8 mouse cellular contexts compared by ENCODE assay signal in the genomic region with DNA sequence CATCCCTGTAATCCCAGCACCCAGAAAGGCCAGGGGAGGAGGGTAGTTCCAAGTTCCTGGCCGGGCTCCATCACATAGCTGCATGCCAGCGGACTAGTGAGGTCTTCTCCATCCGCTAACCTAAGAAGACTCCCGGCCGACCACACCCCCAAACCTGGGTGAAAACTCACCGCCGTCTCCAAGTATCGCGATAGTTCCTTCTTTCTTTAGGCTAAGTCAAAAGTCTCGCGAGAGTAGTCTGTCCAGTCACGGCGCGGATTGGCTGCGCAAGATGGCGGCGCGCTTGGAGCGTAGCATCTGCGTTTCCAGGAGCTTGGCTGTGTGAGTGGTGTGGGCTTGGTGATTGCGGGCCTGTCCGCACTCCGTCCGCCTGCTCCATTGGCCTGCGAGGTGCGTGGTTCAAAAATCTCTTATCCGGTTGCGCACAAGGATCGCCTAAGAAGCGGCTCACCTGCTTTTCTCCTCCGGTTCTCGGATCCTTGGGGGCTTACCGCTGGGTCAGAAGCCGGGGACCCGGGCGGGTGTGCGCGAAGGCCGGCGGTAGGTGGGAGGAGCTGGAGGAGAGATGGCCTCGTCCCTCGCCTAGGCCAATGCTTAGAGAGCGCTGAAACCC. TPM values are rescaled to one million over a fixed set of nuclear protein-coding genes. Genes with fewer than 3 reads are reported as not detected.
A peak's percentile ranks its signal among the peaks of the same experiment; 100 is the strongest.
DNase-seq lines count a peak whose midpoint lies in the region; ATAC-seq lines count a peak whose summit lies in the region.

A gene (plus strand): TSS at position 236 of the 613 bp plus-strand sequence.

- no peaks in the 10 kb centered on the region for H3K27me3 ChIP-seq in hindbrain, embryonic 15.5 days

- H3K36me3 ChIP-seq in hindbrain, embryonic 15.5 days: peaks cover 20% of the 10 kb centered on the region

- peak within 1 kb of the TSS; percentile 60 for H3K9ac ChIP-seq in hindbrain, embryonic 15.5 days

- DNase-seq in T-cell, adult 2 months (ENCODE audit: low spot score): peak; percentile 96
- peak; percentile 91 to 96 for DNase-seq in cerebellum, postnatal 36 days
- DNase-seq in frontal cortex, postnatal 36 days (ENCODE audit: low spot score in 2 of 2): peak; percentile 92 to 98
- DNase-seq in left cerebral cortex, adult 11 months (ENCODE audit: low spot score): peak; percentile 95
- peak; percentile 96 for DNase-seq in lung, postnatal 4 days
- DNase-seq in retina, postnatal 7 days (ENCODE audit: low read depth, low spot score): peak; percentile 96
- peak; percentile 79 for DNase-seq in urinary bladder, adult 2 months (ENCODE audit: low spot score)

- H3K4me2 ChIP-seq in hindbrain, embryonic 15.5 days: peak within 1 kb of the TSS; percentile 82

- H3K4me1 ChIP-seq in hindbrain, embryonic 15.5 days (replicated peaks): peaks cover 21% of the 10 kb centered on the region

- peak; percentile 98 for ATAC-seq in hindbrain, embryonic 15.5 days (ENCODE audit: low FRiP score, low read depth)

- H3K27ac ChIP-seq in hindbrain, embryonic 15.5 days (replicated peaks): peak within 1 kb of the TSS; percentile 87

- under 1% methylated on average over 43 of the region's 43 CpGs for WGBS in hindbrain, embryonic 15.5 days

- H3K4me3 ChIP-seq in hindbrain, embryonic 15.5 days: peak within 1 kb of the TSS; percentile 56

- no peaks in the 10 kb centered on the region for H3K9me3 ChIP-seq in hindbrain, embryonic 15.5 days

RNA-seq across cellular contexts. Expression of the gene that starts here (rescaled TPM):
- 51.9 and 53.5 TPM in 2 replicates for polyA plus RNA-seq in hindbrain, embryonic 15.5 days (2015; fragmentation: Nextera tagmentation; extraction: Ambion mirVana)
- polyA plus RNA-seq in urinary bladder, adult 2 months (2012; rRNA removed): 12.1 and 12.4 TPM in 2 replicates

Comparison
In these comparisons a context has a peak if more than half of its experiments do, and no peak if none do; other contexts are left out.
1. Peak in every context shown above with its lines: DNase-seq, ATAC-seq, H3K4me3 ChIP-seq and H3K27ac ChIP-seq.